Mouse (Mus musculus) c-Kit-negative CD71-positive TER-119-positive erythroid progenitor cells, embryonic 14.5 days (primary cell): ENCODE data around the gene Mmp23.
"Not testable (repeated sequence)": the region's sequence is repeated elsewhere in the genome, so short reads cannot be mapped to it uniquely, and the experiment has no call there.

Experiments
- DNase-seq: peaks from one replicate; pipeline ENCODE4 v3.0.0-alpha.2; 2013; ENCODE audit warnings: low read depth, low spot score

Gene Mmp23

GRCm38 (mm10) chr4:155653086-155653450 lies at the start of gene Mmp23:
TSS of gene Mmp23 (minus strand) at chr4:155653384.
- DNase-seq = no peak

- no peak for DNase-seq
Observed at GRCm38 (mm10) chr4:155700425-155700824, 47.2 kb upstream of the Mmp23 start.

GRCm38 (mm10) chr4:155696261-155697255 lies 43.4 kb upstream of the Mmp23 start:
- DNase-seq = no peak

GRCm38 (mm10) chr4:155695531-155696062 lies 42.4 kb upstream of the Mmp23 start:
- no peak for DNase-seq

GRCm38 (mm10) chr4:155694482-155695401 lies 41.6 kb upstream of the Mmp23 start:
- no peak for DNase-seq

- no peak for DNase-seq
Observed at GRCm38 (mm10) chr4:155694111-155694481, 40.9 kb upstream of the Mmp23 start, which contains the start of gene Fndc10. TSS of gene Fndc10 (plus strand) at chr4:155694342.

- DNase-seq = no peak
Observed at GRCm38 (mm10) chr4:155692421-155692820, 39.2 kb upstream of the Mmp23 start.

- no peak for DNase-seq
Observed at GRCm38 (mm10) chr4:155690571-155691375, 37.6 kb upstream of the Mmp23 start.

GRCm38 (mm10) chr4:155687764-155688163 lies 34.6 kb upstream of the Mmp23 start:
- not testable (repeated sequence) for DNase-seq

- not testable (repeated sequence) for DNase-seq
Observed at GRCm38 (mm10) chr4:155683670-155684277, 30.6 kb upstream of the Mmp23 start.

GRCm38 (mm10) chr4:155675991-155676390 lies 22.8 kb upstream of the Mmp23 start:
- no peak for DNase-seq

- DNase-seq = no peak
Observed at GRCm38 (mm10) chr4:155672082-155672481, 18.9 kb upstream of the Mmp23 start.

GRCm38 (mm10) chr4:155670236-155670635 lies 17.1 kb upstream of the Mmp23 start:
- not testable (repeated sequence) for DNase-seq

GRCm38 (mm10) chr4:155669598-155670075 lies 16.5 kb upstream of the Mmp23 start:
- DNase-seq = no peak

- DNase-seq = peak; percentile 95
Observed at GRCm38 (mm10) chr4:155668689-155669597, 15.8 kb upstream of the Mmp23 start, which contains the start of gene Mib2. TSS of gene Mib2 (minus strand) at chr4:155669198.

- DNase-seq = no peak
Observed at GRCm38 (mm10) chr4:155666903-155667302, 13.7 kb upstream of the Mmp23 start.

- DNase-seq = no peak
Observed at GRCm38 (mm10) chr4:155660641-155661040, 7.5 kb upstream of the Mmp23 start.

GRCm38 (mm10) chr4:155658961-155659360 lies 5.8 kb upstream of the Mmp23 start:
- no peak for DNase-seq

- no peak for DNase-seq
Observed at GRCm38 (mm10) chr4:155656214-155656751, 3.1 kb upstream of the Mmp23 start.
